ENCODE assay signal across 16 mouse cellular contexts in genomic region chr10:77300237-77300933, GRCm38 (mm10).
"Had no signal": no experiment of that assay in that cellular context is flagged by ENCODE, and none has a peak within 500 bp of the region (broad histone marks: within the 10 kb centered on the region; RNA-seq: fewer than 3 reads in every experiment).

No protein-coding gene starts in this region.

- H3K4me2 ChIP-seq: kidney, embryonic 15.5 days; limb, embryonic 15.5 days; lung, embryonic 14.5 days; neural tube, embryonic 12.5 days; stomach, embryonic 15.5 days had no signal

- H3K4me1 ChIP-seq: limb, embryonic 15.5 days; neural tube, embryonic 12.5 days; stomach, embryonic 15.5 days had no signal

- H3K4me3 ChIP-seq: kidney, embryonic 15.5 days; limb, embryonic 15.5 days; myocyte; neural tube, embryonic 12.5 days; stomach, embryonic 15.5 days had no signal

- H3K27ac ChIP-seq: kidney, embryonic 15.5 days; limb, embryonic 15.5 days; macrophage; neural tube, embryonic 12.5 days; stomach, embryonic 15.5 days had no signal

- H3K27me3 ChIP-seq: kidney, embryonic 15.5 days; limb, embryonic 15.5 days; neural tube, embryonic 12.5 days; stomach, embryonic 15.5 days had no signal

- H3K9me3 ChIP-seq: kidney, embryonic 15.5 days; limb, embryonic 15.5 days; neural tube, embryonic 12.5 days; stomach, embryonic 15.5 days had no signal

- DNase-seq: kidney, adult 11 months; kidney, postnatal 14 days; lung, embryonic 14.5 days; lung, postnatal 10 days; midbrain, embryonic 14.5 days; retina, postnatal 1 day; right cerebral cortex, postnatal 4 days; spleen, adult 18-20 months; thymus, adult 2 months; thymus, postnatal 25 days had no signal

- H3K9ac ChIP-seq: kidney, embryonic 15.5 days; limb, embryonic 15.5 days; lung, embryonic 14.5 days; neural tube, embryonic 12.5 days; stomach, embryonic 15.5 days had no signal

- H3K36me3 ChIP-seq: kidney, embryonic 15.5 days; limb, embryonic 15.5 days; neural tube, embryonic 12.5 days; stomach, embryonic 15.5 days had no signal
